ENCODE assay signal across 7 mouse cellular contexts in the genomic region with DNA sequence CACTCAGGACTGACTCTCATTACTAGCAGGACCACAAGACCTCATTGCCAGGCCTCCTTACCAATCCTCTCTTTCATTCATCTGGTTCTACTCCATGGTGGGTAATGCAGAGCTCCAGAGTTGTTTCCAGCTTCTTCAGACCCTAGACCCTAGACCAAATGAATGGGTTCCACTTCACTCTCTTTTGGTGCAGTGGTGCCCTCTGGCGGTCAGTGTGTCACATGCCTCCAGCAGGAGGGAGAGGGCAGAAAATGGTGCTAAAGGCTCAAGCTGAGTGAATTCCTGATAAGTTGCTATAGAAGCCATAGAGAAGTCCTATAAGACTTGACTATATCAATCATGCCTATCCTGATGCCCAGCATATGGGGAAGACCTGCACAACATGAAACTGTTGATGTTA. TPM values are rescaled to one million over a fixed set of nuclear protein-coding genes. Genes with fewer than 3 reads are reported as not detected.
DNase-seq lines count a peak whose midpoint lies in the region; ATAC-seq and TF ChIP-seq lines count a peak whose summit lies in the region.

No protein-coding gene starts in this region.

- WGBS in kidney, adult 2 months, result 14% methylated on average over 1 of the region's 1 CpGs
- WGBS in lung, postnatal 0 days, result 11% methylated on average over 1 of the region's 1 CpGs

- no peaks in the 10 kb centered on the region for H3K4me1 ChIP-seq in kidney, adult 2 months (ENCODE audit: control insufficient read depth, insufficient read depth, low read length)
- H3K4me1 ChIP-seq in ES-E14 (ENCODE audit: control insufficient read depth in 2 of 2, insufficient read depth in 2 of 2, low read length in 2 of 2, poor library complexity in 1 of 2), result no peaks in the 10 kb centered on the region
- H3K4me1 ChIP-seq in lung, postnatal 0 days (ENCODE audit: insufficient read depth, low read depth, low read length), result no peaks in the 10 kb centered on the region

- no peaks in the 10 kb centered on the region for H3K27me3 ChIP-seq in kidney, adult 2 months (replicated peaks; ENCODE audit: control insufficient read depth, insufficient read depth, low read length)
- H3K27me3 ChIP-seq in C2C12 (ENCODE audit: control insufficient read depth, insufficient read depth, insufficient read length), result no peaks in the 10 kb centered on the region
- no peaks in the 10 kb centered on the region for H3K27me3 ChIP-seq in lung, postnatal 0 days (replicated peaks; ENCODE audit: insufficient read depth, low read length)

- peak; percentile 18 for DNase-seq in kidney, adult 2 months
- DNase-seq in kidney, adult 11 months, result no peak
- DNase-seq in ES-E14 (ENCODE audit: low read depth, low spot score), result peak; percentile 40
- DNase-seq in c-Kit-positive CD71-positive TER-119-positive erythroid progenitor cells, embryonic 14.5 days (ENCODE audit: low spot score), result peak; percentile 34
- DNase-seq in lung, postnatal 0 days (ENCODE audit: low spot score), result no peak
- peak; percentile 75 for DNase-seq in thymus, postnatal 4 days

- H3K27ac ChIP-seq in kidney, adult 2 months (ENCODE audit: insufficient read depth, low read depth, low read length), result no peak overlapping the region
- H3K27ac ChIP-seq in ES-E14 (ENCODE audit: insufficient read depth, low read depth, low read length, poor library complexity, severe bottlenecking), result no peak overlapping the region
- no peak overlapping the region for H3K27ac ChIP-seq in lung, postnatal 0 days (ENCODE audit: low read length)

- no peak overlapping the region for H3K4me3 ChIP-seq in kidney, adult 2 months (ENCODE audit: insufficient read depth, low read depth, low read length)
- H3K4me3 ChIP-seq in C2C12 (ENCODE audit: insufficient read depth, poor library complexity, severe bottlenecking) (no peak overlapping the region), ES-E14 (ENCODE audit: insufficient read depth in 1 of 2, low read depth in 1 of 2, low read length in 2 of 2, poor library complexity in 1 of 2, severe bottlenecking in 1 of 2) (no peak overlapping the region)
- H3K4me3 ChIP-seq in lung, postnatal 0 days (ENCODE audit: low read depth, low read length), result no peak overlapping the region

- no peak for TF ChIP-seq EP300 in lung, postnatal 0 days (IDR thresholded peaks at IDR 0.05)

- H3K36me3 ChIP-seq in kidney, adult 2 months (ENCODE audit: control insufficient read depth, insufficient read depth, low read length), result no peaks in the 10 kb centered on the region
- H3K36me3 ChIP-seq in C2C12 (ENCODE audit: control insufficient read depth, insufficient read depth) (no peaks in the 10 kb centered on the region), ES-E14 (ENCODE audit: control insufficient read depth, insufficient read depth, low read length, poor library complexity, severe bottlenecking) (no peaks in the 10 kb centered on the region)
- no peaks in the 10 kb centered on the region for H3K36me3 ChIP-seq in lung, postnatal 0 days (ENCODE audit: insufficient read depth, low read length)

- peak; percentile 56 for TF ChIP-seq CTCF in kidney, adult 2 months (conservative IDR thresholded peaks at IDR 0.05; ENCODE audit: insufficient read depth, insufficient read length, low read depth, low read length)
- peak; percentile 2 for TF ChIP-seq CTCF in C2C12 (IDR thresholded peaks at IDR 0.05; ENCODE audit: control insufficient read depth, insufficient read depth, insufficient read length)
- peak; percentile 56 for TF ChIP-seq CTCF in lung, postnatal 0 days (IDR thresholded peaks at IDR 0.05)

- H3K4me2 ChIP-seq in lung, postnatal 0 days (replicated peaks; ENCODE audit: low read depth, low read length), result no peak overlapping the region

- no peak for ATAC-seq in lung, postnatal 0 days

- no peaks in the 10 kb centered on the region for H3K79me2 ChIP-seq in C2C12 (ENCODE audit: control insufficient read depth, insufficient read depth)

- no peaks in the 10 kb centered on the region for H3K79me3 ChIP-seq in C2C12 (ENCODE audit: low read depth)

- H3ac ChIP-seq in C2C12 (ENCODE audit: control insufficient read depth, insufficient read length, low read depth), result no peak overlapping the region

- no peak for TF ChIP-seq POLR2A in kidney, adult 2 months (IDR thresholded peaks at IDR 0.05; ENCODE audit: low read depth, low read length)

- no peak overlapping the region for H3K9ac ChIP-seq in ES-E14 (ENCODE audit: insufficient read depth, low read depth, low read length, poor library complexity, severe bottlenecking)
- H3K9ac ChIP-seq in lung, postnatal 0 days (replicated peaks; ENCODE audit: low read depth), result no peak overlapping the region

- in situ Hi-C loops in ES-E14 (cut with MboI; ENCODE audit: low sequenced_read_pairs in 2 of 2, unreplicated experiment in 2 of 2), result loop anchor here (10.0 to 25.0 kb wide), 2 partner anchors 187 to 199 kb away; no protein-coding TSS in a partner anchor

- H3K9me3 ChIP-seq in ES-E14 (ENCODE audit: control insufficient read depth, insufficient read depth, low read depth, low read length), result no peaks in the 10 kb centered on the region
- no peaks in the 10 kb centered on the region for H3K9me3 ChIP-seq in lung, postnatal 0 days (ENCODE audit: low read length)

TF ChIP-seq in C2C12, 6 proteins besides CTCF, POLR2A, EP300 and RAD21:
- TF ChIP-seq MYOD1 (IDR thresholded peaks at IDR 0.05; ENCODE audit: control insufficient read depth, insufficient read length, low read depth) (no peak), MYOG (IDR thresholded peaks at IDR 0.05; ENCODE audit: control insufficient read depth, extremely low read depth, insufficient read length) (no peak), CEBPB (IDR thresholded peaks at IDR 0.05; ENCODE audit: low read depth) (no peak), USF1 (IDR thresholded peaks at IDR 0.05; ENCODE audit: low read depth) (no peak), MAX (IDR thresholded peaks at IDR 0.05) (no peak), FOSL1 (IDR thresholded peaks at IDR 0.05; ENCODE audit: insufficient read depth, low read length, poor library complexity, severe bottlenecking) (no peak)

TF ChIP-seq in ES-E14, 5 proteins besides CTCF, POLR2A, EP300 and RAD21:
- TF ChIP-seq ZC3H11A (IDR thresholded peaks at IDR 0.05; ENCODE audit: borderline replicate concordance, low read depth, low read length), result peak; percentile 15; the same call in 1 of the 2 replicates
- TF ChIP-seq ZNF384 (IDR thresholded peaks at IDR 0.05; ENCODE audit: low read depth, low read length), result no peak

RNA-seq across cellular contexts. Expression of gene Gpr50, which starts 39.6 kb away (rescaled TPM):
- not detected in 2 replicates for polyA plus RNA-seq in kidney, adult 2 months (2012; rRNA removed)
- polyA plus RNA-seq in C2C12 (2012; fragmentation: generic; extraction: Trizol), result not detected
- 0.42 and 0.89 TPM in 2 replicates for total RNA-seq in ES-E14 (2012; rRNA removed)
- 0.05 TPM in 1 of 2 replicates, not detected in the other for polyA plus RNA-seq in lung, postnatal 0 days (2015; fragmentation: Nextera tagmentation; extraction: Ambion mirVana)

Comparison
In these comparisons a context has a peak if more than half of its experiments do, and no peak if none do; other contexts are left out.
1. DNase-seq: peak in kidney, adult 2 months (single experiment), ES-E14 (single experiment), c-Kit-positive CD71-positive TER-119-positive erythroid progenitor cells, embryonic 14.5 days (single experiment) and thymus, postnatal 4 days (single experiment); none in kidney, adult 11 months (single experiment) and lung, postnatal 0 days (single experiment).
2. CTCF ChIP-seq: peak in every context shown above with its lines; median percentile 56 in kidney, adult 2 months; 56 in lung, postnatal 0 days; 2 in C2C12.